ENCODE assay signal across 9 mouse cellular contexts in genomic region chr2:12300449-12301228, GRCm38 (mm10). TPM values are rescaled to one million over a fixed set of nuclear protein-coding genes. Genes with fewer than 3 reads are reported as not detected.
DNase-seq lines count a peak whose midpoint lies in the region; ATAC-seq and TF ChIP-seq lines count a peak whose summit lies in the region.
"Had no signal": no experiment of that assay in that cellular context is flagged by ENCODE, and none has a peak within 500 bp of the region (broad histone marks: within the 10 kb centered on the region; RNA-seq: fewer than 3 reads in every experiment).

No protein-coding gene starts in this region.

- peak overlapping the region; percentile 84 for H3K4me2 ChIP-seq in heart, postnatal 0 days (ENCODE audit: low read depth, low read length)
- H3K4me2 ChIP-seq in limb, embryonic 15.5 days = peak overlapping the region; percentile 89
- H3K4me2 ChIP-seq in stomach, embryonic 16.5 days (ENCODE audit: low read depth, low read length) = peak overlapping the region; percentile 86

- H3K4me3 ChIP-seq in heart, postnatal 0 days (ENCODE audit: low read depth, low read length) = peak overlapping the region; percentile 61
- H3K4me3 ChIP-seq in limb, embryonic 15.5 days = peak overlapping the region; percentile 71
- peak overlapping the region; percentile 74 for H3K4me3 ChIP-seq in stomach, embryonic 16.5 days (replicated peaks; ENCODE audit: low read length)

- 45% methylated on average over 15 of the region's 15 CpGs for WGBS in heart, postnatal 0 days
- 50% methylated on average over 15 of the region's 15 CpGs for WGBS in limb, embryonic 15.5 days
- 40% methylated on average over 15 of the region's 15 CpGs for WGBS in stomach, embryonic 16.5 days

- no peak for TF ChIP-seq EP300 in heart, postnatal 0 days (IDR thresholded peaks at IDR 0.05; ENCODE audit: low read depth)

- no peak for TF ChIP-seq CTCF in heart, postnatal 0 days (IDR thresholded peaks at IDR 0.05; ENCODE audit: low read depth)

- ATAC-seq in heart, postnatal 0 days (ENCODE audit: insufficient read depth, low read depth) = no peak
- no peak for ATAC-seq in limb, embryonic 15.5 days (ENCODE audit: insufficient number of reproducible peaks, low FRiP score, low TSS enrichment, low read depth)
- ATAC-seq in stomach, embryonic 16.5 days (ENCODE audit: insufficient read depth, low FRiP score) = no peak

- H3K9ac ChIP-seq in heart, postnatal 0 days (replicated peaks; ENCODE audit: low read depth, low read length) = no peak overlapping the region
- no peak overlapping the region for H3K9ac ChIP-seq in limb, embryonic 15.5 days
- peak overlapping the region; percentile 83 for H3K9ac ChIP-seq in stomach, embryonic 16.5 days (ENCODE audit: low read length)

- peak; percentile 37 for DNase-seq in right cerebral cortex, postnatal 25 days
- no peak for DNase-seq in right cerebral cortex, postnatal 4 days
- DNase-seq in heart, postnatal 0 days (ENCODE audit: low spot score) = no peak
- no peak for DNase-seq in thymus, postnatal 36 days
- DNase-seq in ovary, postnatal 10 days (ENCODE audit: low spot score) = no peak
- DNase-seq in ovary, postnatal 14 days (ENCODE audit: low spot score) = no peak
- DNase-seq: adrenal gland, postnatal 14 days had no signal

- no peak overlapping the region for H3K27ac ChIP-seq in heart, postnatal 0 days (ENCODE audit: low read depth)
- H3K27ac ChIP-seq in limb, embryonic 15.5 days = no peak overlapping the region
- H3K27ac ChIP-seq in stomach, embryonic 16.5 days (ENCODE audit: low read length) = no peak overlapping the region

- no peaks in the 10 kb centered on the region for H3K4me1 ChIP-seq in heart, postnatal 0 days (ENCODE audit: control insufficient read depth, insufficient read depth)
- H3K4me1 ChIP-seq in limb, embryonic 15.5 days = peaks cover 7% of the 10 kb centered on the region; the same call in 1 of the 2 replicates
- 0 out of 2 replicates have a peak, but pooled peaks cover 2% of the 10 kb centered on the region for H3K4me1 ChIP-seq in stomach, embryonic 16.5 days (ENCODE audit: control insufficient read depth, insufficient read depth, low read length)

- no peaks in the 10 kb centered on the region for H3K36me3 ChIP-seq in heart, postnatal 0 days (replicated peaks; ENCODE audit: control insufficient read depth, insufficient read depth, low read length)
- H3K36me3 ChIP-seq in limb, embryonic 15.5 days = no peaks in the 10 kb centered on the region
- no peaks in the 10 kb centered on the region for H3K36me3 ChIP-seq in stomach, embryonic 16.5 days (ENCODE audit: control insufficient read depth, insufficient read depth, low read length)

- no peaks in the 10 kb centered on the region for H3K9me3 ChIP-seq in heart, postnatal 0 days (replicated peaks; ENCODE audit: control insufficient read depth, low read length)
- no peaks in the 10 kb centered on the region for H3K9me3 ChIP-seq in limb, embryonic 15.5 days
- no peaks in the 10 kb centered on the region for H3K9me3 ChIP-seq in stomach, embryonic 16.5 days (replicated peaks; ENCODE audit: control insufficient read depth, low read length)

- H3K27me3 ChIP-seq in heart, postnatal 0 days (ENCODE audit: control insufficient read depth, insufficient read depth, low read length) = peaks cover 15% of the 10 kb centered on the region
- no peaks in the 10 kb centered on the region for H3K27me3 ChIP-seq in limb, embryonic 15.5 days
- no peaks in the 10 kb centered on the region; the same call in 1 of the 2 replicates for H3K27me3 ChIP-seq in stomach, embryonic 16.5 days (ENCODE audit: control insufficient read depth, insufficient read depth, low read length)

RNA-seq across cellular contexts. Expression of gene Itga8, which starts 1.1 kb away (rescaled TPM):
- total RNA-seq in heart, postnatal 0 days (2014; rRNA removed; ENCODE audit: low replicate concordance) = 12.8 and 15.0 TPM in 2 replicates
- 5.3 and 5.6 TPM in 2 replicates for polyA plus RNA-seq in heart, postnatal 0 days (2015; fragmentation: Nextera tagmentation; extraction: Ambion mirVana)
- 12.9 and 13.0 TPM in 2 replicates for polyA plus RNA-seq in limb, embryonic 15.5 days (2015; fragmentation: Nextera tagmentation; extraction: Ambion mirVana)
- polyA plus RNA-seq in stomach, embryonic 16.5 days (2015; fragmentation: Nextera tagmentation; extraction: Ambion mirVana) = 19.6 and 23.4 TPM in 2 replicates
